Mouse (Mus musculus) lung, postnatal 0 days (tissue): ENCODE data around the gene Ptk7.

Experiments
- CTCF ChIP-seq: IDR thresholded peaks from 2 replicates; pipeline ENCODE4 v1.5.1; 2016; ENCODE audit warnings: antibody characterized with exemption, mild to moderate bottlenecking
- EP300 ChIP-seq: IDR thresholded peaks from 2 replicates; pipeline ENCODE4 v1.6.1; 2016; ENCODE audit warnings: antibody characterized with exemption, mild to moderate bottlenecking, control low read depth

- TF ChIP-seq CTCF: no peak
- TF ChIP-seq EP300: no peak
Observed at GRCm38 (mm10) chr17:46612189-46612588, 17.1 kb downstream of the Ptk7 start.
